Mouse (Mus musculus): ENCODE data around the gene 2810006K23Rik.

- TF ChIP-seq CTCF (IDR thresholded peaks at IDR 0.05; ENCODE audit: borderline replicate concordance, control insufficient read depth, extremely low read depth, insufficient read depth, low read length, poor library complexity), result no peak
- peak; percentile 99 for TF ChIP-seq POLR2A (IDR thresholded peaks at IDR 0.05; ENCODE audit: control insufficient read depth, extremely low read depth, insufficient read depth, low read length, poor library complexity)
These were observed at the start of gene 2810006K23Rik, which contains the start of gene Mphosph9 for GRCm38 (mm10) chr5:124327510-124328364.

All from thymus, adult 2 months (tissue).